Mouse (Mus musculus) ES-Bruce4 (cell line): ENCODE results near the gene Krtap5-1. TPM values are rescaled to one million over a fixed set of nuclear protein-coding genes. Genes with fewer than 3 reads are reported as not detected.
"Not testable (repeated sequence)": the region's sequence is repeated elsewhere in the genome, so short reads cannot be mapped to it uniquely, and the experiment has no call there.

ENCODE experiments used
- H3K27ac ChIP-seq: 2 replicates; pipeline ENCODE4 v1.5.1; 2012; ENCODE audit warnings: low read length, inconsistent platforms; ENCODE audit not compliant: insufficient read depth
- H3K27me3 ChIP-seq: 2 replicates; pipeline ENCODE4 v1.6.1; 2012; ENCODE audit warnings: mild to moderate bottlenecking, low read length, inconsistent platforms; ENCODE audit not compliant: control insufficient read depth, poor library complexity, insufficient read depth, severe bottlenecking
- H3K36me3 ChIP-seq: 2 replicates; pipeline ENCODE4 v1.6.1; 2012; ENCODE audit warnings: inconsistent platforms, mild to moderate bottlenecking, low read length, moderate library complexity; ENCODE audit not compliant: control insufficient read depth, poor library complexity, insufficient read depth, severe bottlenecking
- H3K4me1 ChIP-seq: one replicate; pipeline ENCODE4 v1.8.1; 2011; ENCODE audit warnings: low read length; ENCODE audit not compliant: control insufficient read depth, insufficient read depth
- H3K4me3 ChIP-seq: 2 replicates; pipeline ENCODE4 v1.5.1; 2011; ENCODE audit warnings: low read depth, mild to moderate bottlenecking, low read length
- H3K9ac ChIP-seq: 2 replicates; pipeline ENCODE4 v1.6.1; 2012; ENCODE audit warnings: low read depth, mild to moderate bottlenecking, inconsistent platforms; ENCODE audit not compliant: poor library complexity, severe bottlenecking
- H3K9me3 ChIP-seq: replicated peaks from 2 replicates; pipeline ENCODE4 v1.6.1; 2012; ENCODE audit warnings: mild to moderate bottlenecking, low read length, inconsistent platforms; ENCODE audit not compliant: control insufficient read depth, poor library complexity, insufficient read depth, severe bottlenecking
- CTCF ChIP-seq: IDR thresholded peaks from one replicate; pipeline ENCODE4 v1.8.1; 2011; ENCODE audit warnings: low read depth, low read length
- EP300 ChIP-seq: IDR thresholded peaks from 2 replicates; pipeline ENCODE4 v1.6.1; 2011; ENCODE audit warnings: low read depth, low read length; ENCODE audit not compliant: insufficient read depth
- POLR2A ChIP-seq: IDR thresholded peaks from one replicate; pipeline ENCODE4 v1.8.1; 2011; ENCODE audit warnings: low read length; ENCODE audit not compliant: insufficient read depth
- polyA plus RNA-seq: library from polyadenylated mRNA; stranded (reverse); fragments of >200 nt; gene quantifications from 2 replicates; pipeline ENCODE4 v1.2.4, GENCODE M21; 2011; ENCODE audit warnings: low read depth; ENCODE audit not compliant: missing spikeins, insufficient read depth, insufficient read length

The Krtap5-1 gene
- polyA plus RNA-seq, result not detected in 2 replicates

GRCm38 (mm10) chr7:142297018-142297417 is at the start of gene Krtap5-1:
Gene Krtap5-1 (minus strand): TSS chr7:142297118.
- not testable (repeated sequence) for H3K36me3 ChIP-seq, H3K4me1 ChIP-seq, H3K9ac ChIP-seq, H3K27ac ChIP-seq, H3K9me3 ChIP-seq, H3K4me3 ChIP-seq, H3K27me3 ChIP-seq

GRCm38 (mm10) chr7:142342247-142342640 is 45.3 kb upstream of the Krtap5-1 start:
- Histone ChIP-seq H3K4me3 (no peak overlapping the region), H3K27me3 (no peaks in the 10 kb centered on the region), H3K36me3 (no peaks in the 10 kb centered on the region), H3K27ac (no peak overlapping the region), H3K9ac (no peak overlapping the region), H3K4me1 (no peaks in the 10 kb centered on the region), H3K9me3 (no peaks in the 10 kb centered on the region)
- TF ChIP-seq CTCF (no peak), EP300 (no peak), POLR2A (no peak)

GRCm38 (mm10) chr7:142341564-142342246 is 44.8 kb upstream of the Krtap5-1 start:
- Histone ChIP-seq H3K4me3 (no peak overlapping the region), H3K9me3 (no peaks in the 10 kb centered on the region), H3K36me3 (no peaks in the 10 kb centered on the region), H3K9ac (no peak overlapping the region), H3K4me1 (no peaks in the 10 kb centered on the region), H3K27me3 (no peaks in the 10 kb centered on the region), H3K27ac (no peak overlapping the region)
- TF ChIP-seq POLR2A (no peak), CTCF (no peak), EP300 (no peak)

GRCm38 (mm10) chr7:142340269-142340970 is 43.5 kb upstream of the Krtap5-1 start:
- H3K27ac ChIP-seq, result no peak overlapping the region
- no peaks in the 10 kb centered on the region for H3K4me1 ChIP-seq
- H3K9me3 ChIP-seq, result no peaks in the 10 kb centered on the region
- no peak overlapping the region for H3K4me3 ChIP-seq
- H3K36me3 ChIP-seq, result no peaks in the 10 kb centered on the region
- H3K9ac ChIP-seq, result no peak overlapping the region
- TF ChIP-seq CTCF (no peak), EP300 (no peak), POLR2A (no peak)
- no peaks in the 10 kb centered on the region for H3K27me3 ChIP-seq

- H3K27ac ChIP-seq, result no peak overlapping the region
- no peaks in the 10 kb centered on the region for H3K36me3 ChIP-seq
- TF ChIP-seq CTCF, result no peak
- TF ChIP-seq EP300, result no peak
These were observed 38.2 kb upstream of the Krtap5-1 start for GRCm38 (mm10) chr7:142335151-142335550.

GRCm38 (mm10) chr7:142334246-142334645 is 37.3 kb upstream of the Krtap5-1 start:
- H3K9ac ChIP-seq, result no peak overlapping the region
- H3K27ac ChIP-seq, result no peak overlapping the region
- no peaks in the 10 kb centered on the region for H3K27me3 ChIP-seq

More at GRCm38 (mm10) chr7:142335151-142335550, 38.2 kb upstream of the Krtap5-1 start:
- Histone ChIP-seq H3K4me1 (no peaks in the 10 kb centered on the region), H3K9me3 (no peaks in the 10 kb centered on the region), H3K27me3 (no peaks in the 10 kb centered on the region), H3K4me3 (no peak overlapping the region), H3K9ac (no peak overlapping the region)

GRCm38 (mm10) chr7:142332741-142333140 is 35.8 kb upstream of the Krtap5-1 start:
- not testable (repeated sequence) for H3K9me3 ChIP-seq, H3K4me1 ChIP-seq, H3K36me3 ChIP-seq, H3K9ac ChIP-seq, H3K4me3 ChIP-seq, H3K27ac ChIP-seq, H3K27me3 ChIP-seq

More at GRCm38 (mm10) chr7:142334246-142334645, 37.3 kb upstream of the Krtap5-1 start:
- TF ChIP-seq POLR2A, result no peak
- no peak for TF ChIP-seq EP300
- peak; percentile 95 for TF ChIP-seq CTCF
- Histone ChIP-seq H3K4me1 (no peaks in the 10 kb centered on the region), H3K36me3 (no peaks in the 10 kb centered on the region), H3K4me3 (no peak overlapping the region), H3K9me3 (no peaks in the 10 kb centered on the region)
